Mouse (Mus musculus) regulatory T cell (primary cell): ENCODE measurements around the gene St8sia2.

Experiments
- in situ Hi-C: fragments of 300-600 bp; cut with MboI, MseI; formaldehyde crosslinking; loops from one replicate; pipeline ENCODE4 v1.15.1; 2025; ENCODE audit warnings: high pct_unique_total_duplicates

The St8sia2 gene

GRCm38 (mm10) chr7:74013601-74014175 lies at the start of gene St8sia2:
Gene St8sia2, minus strand, starts transcription at chr7:74013690.
- in situ Hi-C loops = no loop called here

GRCm38 (mm10) chr7:74061076-74061475 lies 47.6 kb upstream of the St8sia2 start:
- in situ Hi-C loops = no loop called here

GRCm38 (mm10) chr7:74060306-74060946 lies 46.9 kb upstream of the St8sia2 start:
- in situ Hi-C loops = no loop called here

- in situ Hi-C loops = no loop called here
Measured at GRCm38 (mm10) chr7:74059684-74060083, 46.2 kb upstream of the St8sia2 start.

- in situ Hi-C loops = no loop called here
Measured at GRCm38 (mm10) chr7:74055753-74056152, 42.3 kb upstream of the St8sia2 start.

GRCm38 (mm10) chr7:74047591-74047990 lies 34.1 kb upstream of the St8sia2 start:
- in situ Hi-C loops = no loop called here

GRCm38 (mm10) chr7:74045166-74045957 lies 31.9 kb upstream of the St8sia2 start:
- in situ Hi-C loops = no loop called here

- in situ Hi-C loops = no loop called here
Measured at GRCm38 (mm10) chr7:74043562-74044138, 30.2 kb upstream of the St8sia2 start.

GRCm38 (mm10) chr7:74025007-74025406 lies 11.5 kb upstream of the St8sia2 start:
- in situ Hi-C loops = no loop called here

- in situ Hi-C loops = loop anchor here (5.0 kb wide), 1 partner anchor 333 kb away; no protein-coding TSS in a partner anchor
Measured at GRCm38 (mm10) chr7:74024171-74024570, 10.7 kb upstream of the St8sia2 start.

GRCm38 (mm10) chr7:74022571-74022970 lies 9.1 kb upstream of the St8sia2 start:
- in situ Hi-C loops = loop anchor here (5.0 kb wide), 1 partner anchor 335 kb away; no protein-coding TSS in a partner anchor

GRCm38 (mm10) chr7:74021771-74022170 lies 8.3 kb upstream of the St8sia2 start:
- in situ Hi-C loops = loop anchor here (5.0 kb wide), 1 partner anchor 336 kb away; no protein-coding TSS in a partner anchor

GRCm38 (mm10) chr7:74016613-74017012 lies 3.1 kb upstream of the St8sia2 start:
- in situ Hi-C loops = no loop called here

- in situ Hi-C loops = no loop called here
Measured at GRCm38 (mm10) chr7:74012858-74013600, 461 bp downstream of the St8sia2 start.

GRCm38 (mm10) chr7:74011976-74012857 lies 1.3 kb downstream of the St8sia2 start:
- in situ Hi-C loops = no loop called here

GRCm38 (mm10) chr7:74008946-74009542 lies 4.4 kb downstream of the St8sia2 start:
- in situ Hi-C loops = no loop called here

GRCm38 (mm10) chr7:74006775-74007371 lies 6.6 kb downstream of the St8sia2 start:
- in situ Hi-C loops = no loop called here

GRCm38 (mm10) chr7:74006364-74006763 lies 7.1 kb downstream of the St8sia2 start:
- in situ Hi-C loops = no loop called here

- in situ Hi-C loops = no loop called here
Measured at GRCm38 (mm10) chr7:74000743-74001510, 12.6 kb downstream of the St8sia2 start.
